Mouse (Mus musculus): ENCODE data around the gene Wdr37. TPM values are rescaled to one million over a fixed set of nuclear protein-coding genes. Genes with fewer than 3 reads are reported as not detected.
"Not testable (repeated sequence)": the region's sequence is repeated elsewhere in the genome, so short reads cannot be mapped to it uniquely, and the experiment has no call there.

The Wdr37 gene
- total RNA-seq, 2 experiments from 2014 or later: 83.8 to 87.4 TPM

DNA sequence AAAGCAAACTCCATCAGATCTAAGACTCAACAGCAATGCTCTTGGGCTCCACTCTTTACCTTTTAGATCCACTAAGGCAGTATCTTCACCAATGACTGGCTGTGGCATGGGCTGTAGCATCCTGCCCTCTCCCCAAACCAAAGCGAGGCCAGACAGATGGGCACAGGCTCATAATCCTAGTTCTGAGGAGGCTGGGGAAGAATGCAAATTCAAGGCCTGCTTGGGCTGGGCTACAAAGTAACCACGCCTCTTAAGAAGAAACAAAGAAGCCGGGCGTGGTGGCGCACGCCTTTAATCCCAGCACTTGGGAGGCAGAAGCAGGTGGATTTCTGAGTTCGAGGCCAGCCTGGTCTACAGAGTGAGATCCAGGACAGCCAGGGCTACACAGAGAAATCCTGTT is 29.9 kb downstream of the Wdr37 start:
- not testable (repeated sequence) for DNase-seq (ENCODE audit: low spot score in 2 of 2)

DNA sequence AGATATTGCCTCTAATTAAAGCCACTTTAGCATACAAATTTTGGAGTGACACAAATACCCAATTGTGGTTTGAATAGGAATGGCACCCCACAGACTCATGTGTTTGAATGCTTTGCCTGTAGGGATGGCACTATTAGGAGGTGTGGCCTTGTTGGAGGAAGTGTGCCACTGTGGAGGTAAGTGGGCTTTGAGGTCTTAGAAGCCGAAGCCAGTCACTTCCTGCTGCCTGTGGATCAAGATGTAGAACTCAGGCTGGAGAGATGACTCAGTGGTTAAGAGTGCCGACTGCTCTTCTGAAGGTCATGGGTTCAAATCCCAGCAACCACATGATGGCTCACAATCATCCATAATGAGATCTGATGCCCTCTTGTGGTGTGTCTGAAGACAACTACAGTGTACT is 30.8 kb downstream of the Wdr37 start:
- no peak for DNase-seq (ENCODE audit: low spot score in 2 of 2)

DNA sequence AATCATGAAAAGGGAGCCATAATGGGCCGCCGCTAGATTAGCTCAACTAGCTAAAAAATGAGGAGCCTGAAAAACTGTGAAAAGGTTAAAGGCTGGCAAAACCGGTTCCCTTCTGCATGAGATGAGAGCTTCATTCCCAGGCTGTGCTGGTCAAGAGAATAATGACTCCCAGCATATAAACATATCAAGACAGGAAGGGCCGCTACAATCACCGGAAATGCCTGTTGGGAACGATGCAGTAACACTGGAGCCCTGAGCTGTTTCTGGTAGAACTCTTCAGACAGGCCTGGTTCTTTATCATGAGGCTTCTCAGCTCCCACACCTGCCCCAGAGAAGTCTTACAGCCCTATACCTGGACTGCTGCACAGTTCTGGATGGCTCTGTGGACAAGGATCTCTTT is 31.8 kb downstream of the Wdr37 start:
- no peak for DNase-seq (ENCODE audit: low spot score in 2 of 2)

DNA sequence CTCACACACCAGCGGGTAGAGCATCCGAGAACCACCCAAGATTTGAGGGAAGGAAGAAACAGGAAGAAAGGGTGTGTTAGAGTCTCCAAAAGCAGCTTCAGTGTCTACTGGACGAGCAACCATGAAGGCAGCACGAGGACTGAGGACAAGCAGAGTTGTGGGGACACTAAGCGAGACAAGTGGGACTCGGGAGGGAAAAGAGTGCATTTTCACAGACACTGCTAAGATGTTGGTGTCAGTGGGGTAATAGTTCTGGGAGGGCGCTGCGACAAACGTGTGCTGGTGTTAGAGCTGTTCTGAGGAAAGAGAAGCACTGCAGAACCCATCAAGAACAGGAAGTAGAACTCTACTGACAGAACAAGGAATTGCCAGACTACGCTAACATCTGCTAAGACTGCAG is 32.6 kb downstream of the Wdr37 start:
- DNase-seq (ENCODE audit: low spot score in 2 of 2): no peak

DNA sequence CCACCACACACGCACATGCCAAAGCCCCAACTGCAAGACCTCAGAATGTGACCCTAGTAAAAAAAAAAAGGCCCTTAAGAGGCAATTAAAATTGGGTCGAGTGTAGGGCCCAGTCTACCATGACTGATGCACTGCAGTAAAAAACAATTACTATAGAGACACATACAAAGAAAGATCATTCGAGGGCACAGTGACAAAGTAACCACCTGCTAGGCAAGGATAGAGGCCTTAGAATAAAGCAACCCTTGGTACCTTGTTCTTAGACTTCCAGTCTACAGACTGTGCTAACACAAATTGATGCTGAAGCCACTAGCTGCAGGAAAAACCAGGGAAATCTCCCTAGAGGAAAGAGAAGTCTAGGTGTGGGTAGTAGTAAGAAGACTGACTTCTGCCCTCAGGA is 33.3 kb downstream of the Wdr37 start:
- no peak for DNase-seq (ENCODE audit: low spot score in 2 of 2)

DNA sequence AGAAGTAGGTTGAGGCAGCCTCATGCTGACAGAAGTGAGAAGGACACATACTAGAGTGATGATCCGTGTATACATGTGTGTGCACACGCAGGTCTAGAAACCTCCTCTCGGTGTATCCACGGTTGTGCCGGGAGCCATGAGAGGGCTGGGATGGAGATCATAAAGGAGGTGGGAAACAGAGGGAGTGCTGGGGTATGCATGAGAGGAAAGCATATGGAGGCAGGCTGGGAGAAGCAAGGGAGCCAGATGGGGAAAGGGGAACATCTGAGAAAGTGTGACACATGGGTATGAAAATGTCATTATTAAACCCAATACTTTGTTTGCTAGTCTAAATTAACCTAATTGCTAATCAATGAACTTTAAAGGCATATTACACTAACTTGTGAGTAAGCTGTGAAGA is 37.1 kb downstream of the Wdr37 start:
- DNase-seq (ENCODE audit: low spot score in 2 of 2): peak; percentile 24 to 79

DNA sequence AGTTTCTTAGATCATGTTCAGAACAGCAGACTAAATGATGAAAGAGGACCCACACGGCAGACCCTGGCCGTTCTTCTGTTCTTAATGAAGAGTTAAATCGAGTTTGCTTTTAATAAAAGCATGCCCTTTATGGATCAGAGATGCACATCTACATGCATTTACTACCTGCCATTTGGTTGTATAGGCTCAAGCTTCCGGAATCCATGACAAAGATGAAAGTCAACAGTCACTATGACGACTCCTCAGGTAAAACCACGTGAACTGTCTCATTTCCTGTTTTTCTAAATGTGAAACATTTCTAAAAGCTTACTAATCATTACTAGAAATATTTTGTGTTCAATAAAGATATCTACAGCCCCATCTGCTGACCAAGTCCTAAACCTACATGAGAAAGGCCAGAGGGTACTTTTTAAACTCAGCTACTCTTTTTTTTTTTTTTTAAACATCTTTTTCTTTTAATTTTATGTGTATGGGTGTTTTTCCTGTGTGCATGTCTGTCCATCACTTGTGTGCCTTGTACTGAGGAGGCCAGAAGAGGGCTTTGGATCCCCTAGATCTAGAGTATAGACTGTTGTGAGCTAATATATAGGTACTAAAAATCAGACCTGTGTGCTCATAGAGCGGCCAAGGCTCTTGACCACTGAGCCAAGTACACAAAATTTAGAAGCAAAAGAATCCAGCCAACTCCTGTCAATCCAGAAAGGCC is 40.0 kb downstream of the Wdr37 start:
- no peak for DNase-seq (ENCODE audit: low spot score in 2 of 2)

DNA sequence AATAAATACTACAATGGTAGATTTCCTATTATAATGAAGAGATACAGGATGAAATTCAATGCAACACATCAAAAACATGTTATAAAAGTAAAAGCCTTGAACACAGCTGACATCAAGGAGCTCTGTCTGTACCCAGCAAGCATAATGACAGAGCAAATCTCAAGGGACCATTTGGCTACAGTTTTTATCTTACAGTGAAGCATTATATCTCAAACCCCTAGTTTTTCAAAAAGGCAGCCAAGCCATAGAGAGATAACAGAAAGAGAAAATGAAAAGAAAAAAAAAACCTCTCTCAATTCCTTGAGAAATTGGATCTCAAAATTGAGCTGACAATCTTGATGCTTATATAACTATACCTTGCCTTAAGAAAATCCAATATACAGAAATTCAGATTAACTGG is 41.0 kb downstream of the Wdr37 start:
- DNase-seq (ENCODE audit: low spot score in 2 of 2): no peak

DNA sequence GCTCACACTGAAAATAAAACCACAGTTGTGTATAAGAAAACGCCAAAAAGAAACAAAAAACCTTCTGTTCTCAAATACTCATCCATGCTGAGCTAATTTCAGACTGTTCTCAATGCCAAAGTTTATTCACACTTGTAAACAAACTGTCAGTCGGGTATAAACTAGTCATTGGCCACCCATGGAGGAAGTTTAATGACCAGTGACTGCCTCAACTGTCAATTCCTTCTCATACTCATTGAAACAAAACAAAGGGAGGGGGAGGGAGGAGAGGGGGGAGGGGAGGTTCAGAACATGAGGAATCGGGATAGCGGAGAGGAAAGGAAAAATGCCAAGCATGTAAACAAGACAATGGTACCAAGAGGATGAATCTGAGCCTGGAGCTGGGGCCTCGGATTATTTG is 41.9 kb downstream of the Wdr37 start:
- DNase-seq (ENCODE audit: low spot score in 2 of 2): no peak

DNA sequence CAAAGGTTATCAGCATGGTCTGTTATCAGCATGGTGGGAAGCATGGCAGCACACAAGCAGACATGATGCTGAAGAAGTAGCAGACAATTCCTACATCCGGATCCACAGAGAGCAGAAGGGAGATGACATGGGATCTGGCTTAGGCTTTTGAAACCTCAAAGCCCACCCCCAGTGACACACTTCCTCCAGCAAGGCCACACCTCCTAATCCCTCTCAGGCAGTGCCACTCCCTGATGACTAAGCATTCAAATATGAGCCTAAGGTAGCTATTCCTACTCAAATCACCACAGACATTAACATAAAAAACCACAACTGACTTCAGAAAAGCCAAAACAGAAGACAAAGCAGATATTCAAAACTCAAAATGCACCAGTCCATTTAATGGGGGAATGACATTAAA is 42.8 kb downstream of the Wdr37 start:
- no peak for DNase-seq (ENCODE audit: low spot score in 2 of 2)

DNA sequence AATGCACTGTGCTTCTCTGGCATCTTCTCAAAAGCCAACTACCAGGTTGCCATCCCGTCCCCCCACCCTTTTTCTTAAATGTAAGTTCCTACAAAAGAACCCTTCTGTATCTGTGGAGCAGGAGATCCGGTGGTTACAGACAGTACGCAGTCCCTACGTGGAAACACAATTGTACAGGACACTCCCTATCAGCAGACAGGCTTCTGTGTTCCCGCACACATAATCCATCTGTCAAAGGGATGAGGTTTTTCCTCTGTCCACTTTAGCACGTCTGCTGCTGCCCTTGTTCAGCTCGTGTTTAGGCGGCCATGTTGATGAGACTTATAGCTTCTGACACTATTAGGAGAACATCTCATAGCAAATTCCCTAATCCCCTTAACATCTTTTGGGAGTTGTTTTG is 48.2 kb downstream of the Wdr37 start:
- DNase-seq (ENCODE audit: low spot score in 2 of 2): no peak

DNA sequence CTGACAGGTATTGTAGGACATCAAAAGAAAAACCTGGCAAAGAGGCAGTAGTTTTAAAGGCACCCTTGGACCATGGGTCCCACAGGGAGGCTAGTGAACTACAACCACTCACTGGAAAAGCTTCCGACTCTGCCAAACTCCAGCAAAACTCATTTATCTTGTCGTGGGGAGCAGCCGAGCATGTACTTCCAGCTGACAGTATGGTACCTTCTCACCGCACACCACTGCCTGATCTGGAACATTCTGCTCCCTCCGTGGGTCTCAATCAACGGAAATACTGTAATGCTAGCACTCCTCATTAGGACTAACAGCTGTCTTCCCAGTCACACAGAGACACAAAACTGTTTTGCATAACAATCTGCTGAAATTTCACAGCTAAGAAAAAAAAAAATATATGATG is 48.6 kb downstream of the Wdr37 start:
- peak in 1 of 2 experiments; percentile 39 for DNase-seq (ENCODE audit: low spot score in 2 of 2)

DNA sequence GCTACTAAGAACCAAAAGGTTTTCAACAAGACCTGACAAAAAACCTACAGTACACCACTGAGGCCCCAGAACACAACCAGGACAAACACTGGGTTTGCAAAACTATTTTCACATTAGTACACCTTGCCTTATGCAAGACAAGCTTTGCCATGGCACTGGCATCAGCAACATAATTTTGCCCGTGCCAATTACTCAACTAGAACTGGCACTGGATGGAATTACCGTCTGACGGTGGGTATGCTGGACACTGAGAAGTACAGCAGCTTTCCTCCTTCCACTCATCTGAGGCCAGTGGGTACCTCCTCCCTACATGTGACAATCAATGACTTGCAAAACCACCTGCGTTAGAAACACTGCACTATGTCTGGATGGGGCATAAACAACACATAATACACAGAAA is 49.5 kb downstream of the Wdr37 start:
- no peak for DNase-seq (ENCODE audit: low spot score in 2 of 2)

DNA sequence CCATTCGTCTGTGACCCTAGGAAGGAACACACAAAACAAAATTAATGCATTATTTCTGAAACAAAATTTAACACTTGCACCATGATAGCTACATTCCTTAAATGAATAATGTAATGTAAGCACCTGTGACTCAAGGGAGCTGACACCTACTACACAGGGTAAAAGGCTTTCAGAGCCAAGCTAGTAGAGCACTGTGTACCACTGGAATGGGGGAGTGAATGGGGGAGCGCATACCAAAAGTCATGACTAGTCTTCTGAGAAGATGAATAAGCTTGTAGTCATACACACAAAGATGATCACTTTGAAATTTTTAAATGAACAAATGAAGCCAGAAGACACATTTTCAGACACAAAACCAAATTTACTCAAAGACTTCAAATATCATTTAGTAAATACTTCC is 65.8 kb downstream of the Wdr37 start:
- DNase-seq (ENCODE audit: low spot score in 2 of 2): no peak

DNA sequence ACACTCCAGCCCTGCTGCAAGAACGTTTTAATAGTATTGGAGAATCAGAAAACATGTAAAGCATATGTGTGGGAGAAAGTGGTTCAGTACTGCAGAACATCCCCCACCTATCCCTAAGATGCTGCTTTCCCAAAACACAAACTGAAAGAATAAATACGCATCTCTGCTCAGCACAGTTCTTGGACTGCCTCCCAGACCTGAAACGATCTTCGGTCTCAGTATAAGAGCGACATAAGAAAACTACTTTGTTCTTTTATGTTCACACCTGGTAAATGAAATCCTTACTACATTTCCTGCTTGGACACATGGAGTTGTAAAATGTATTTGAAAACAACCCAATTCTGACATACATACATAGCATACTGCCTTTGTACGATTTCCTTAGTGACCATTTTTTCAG is 71.1 kb downstream of the Wdr37 start:
- DNase-seq (ENCODE audit: low spot score in 2 of 2): no peak

DNA sequence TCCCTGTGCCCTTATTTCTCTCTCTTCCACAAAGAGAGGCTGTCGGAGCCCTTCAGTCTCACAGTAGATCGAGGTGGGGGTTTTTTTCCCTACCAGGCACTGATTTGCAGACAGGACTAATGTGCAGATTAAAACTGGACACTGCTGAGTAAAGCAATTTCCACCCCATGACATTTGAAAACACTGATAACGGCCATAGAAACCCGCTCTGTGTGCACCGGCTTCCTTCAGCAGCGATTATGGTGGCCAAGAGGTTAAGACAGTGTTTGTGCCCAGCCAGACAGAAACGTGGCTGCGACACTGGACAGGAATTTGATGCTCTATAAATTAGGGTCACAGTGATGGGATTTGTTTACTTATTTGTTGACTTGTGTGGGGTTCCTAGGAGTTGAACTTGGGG is 78.5 kb downstream of the Wdr37 start:
- no peak for DNase-seq (ENCODE audit: low spot score in 2 of 2)

DNA sequence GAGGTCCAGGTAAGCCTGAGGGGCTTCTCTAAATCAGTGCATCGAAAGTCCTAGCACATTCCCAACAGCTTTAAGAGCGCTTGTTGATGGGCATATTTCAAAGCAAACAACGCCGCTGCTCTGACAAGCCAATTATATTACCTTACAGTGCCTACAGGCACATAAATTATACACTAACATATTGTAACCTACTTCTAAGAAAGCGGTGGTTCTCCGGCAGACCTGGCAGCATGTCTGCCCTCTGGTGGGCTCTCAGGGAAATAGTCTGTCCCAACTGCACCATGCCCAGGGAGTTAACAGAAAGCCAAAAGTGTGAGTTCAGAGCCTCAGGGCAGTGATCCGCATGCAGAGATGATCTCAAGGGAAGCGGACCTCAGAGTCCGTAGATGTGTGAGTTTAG is 86.5 kb downstream of the Wdr37 start:
- peak; percentile 31 to 39 for DNase-seq (ENCODE audit: low spot score in 2 of 2)

DNA sequence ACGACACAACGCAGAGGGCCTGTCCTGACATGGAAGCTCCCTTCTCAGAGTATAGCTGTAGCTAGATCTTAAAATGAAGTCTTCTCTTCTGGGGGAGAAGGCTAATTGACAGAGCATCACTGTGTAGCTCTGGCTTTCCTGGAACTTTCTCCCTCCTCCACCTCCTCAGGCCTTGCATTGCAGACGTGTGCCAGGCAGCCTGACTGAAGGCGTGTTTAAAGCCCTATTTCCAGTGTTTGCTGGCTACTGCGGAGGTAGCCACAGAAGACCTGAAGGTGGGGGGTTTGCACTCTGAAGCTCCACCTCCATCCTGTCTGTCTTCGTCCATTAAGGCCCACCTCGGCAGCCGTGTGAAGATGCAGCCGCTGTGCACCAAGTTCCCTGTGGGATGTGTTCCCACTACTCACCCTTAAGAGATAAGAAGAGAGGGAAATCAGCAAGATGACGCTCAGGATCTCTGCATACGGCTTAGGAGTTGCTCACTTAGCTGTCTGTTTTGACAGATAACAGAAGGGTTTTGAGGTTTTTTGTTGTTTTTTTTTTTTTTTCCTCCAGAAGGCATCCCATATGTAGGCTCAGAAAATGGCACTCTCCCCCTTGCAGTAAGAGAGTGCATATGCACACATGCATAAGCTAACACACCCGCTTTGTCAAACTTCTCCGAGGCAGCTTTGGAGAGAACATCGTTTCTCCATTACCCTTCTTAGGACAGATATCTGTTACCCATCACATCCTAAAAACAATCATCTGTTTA is 87.2 kb downstream of the Wdr37 start:
- DNase-seq (ENCODE audit: low spot score in 2 of 2): peak in 1 of 2 experiments; percentile 18

DNA sequence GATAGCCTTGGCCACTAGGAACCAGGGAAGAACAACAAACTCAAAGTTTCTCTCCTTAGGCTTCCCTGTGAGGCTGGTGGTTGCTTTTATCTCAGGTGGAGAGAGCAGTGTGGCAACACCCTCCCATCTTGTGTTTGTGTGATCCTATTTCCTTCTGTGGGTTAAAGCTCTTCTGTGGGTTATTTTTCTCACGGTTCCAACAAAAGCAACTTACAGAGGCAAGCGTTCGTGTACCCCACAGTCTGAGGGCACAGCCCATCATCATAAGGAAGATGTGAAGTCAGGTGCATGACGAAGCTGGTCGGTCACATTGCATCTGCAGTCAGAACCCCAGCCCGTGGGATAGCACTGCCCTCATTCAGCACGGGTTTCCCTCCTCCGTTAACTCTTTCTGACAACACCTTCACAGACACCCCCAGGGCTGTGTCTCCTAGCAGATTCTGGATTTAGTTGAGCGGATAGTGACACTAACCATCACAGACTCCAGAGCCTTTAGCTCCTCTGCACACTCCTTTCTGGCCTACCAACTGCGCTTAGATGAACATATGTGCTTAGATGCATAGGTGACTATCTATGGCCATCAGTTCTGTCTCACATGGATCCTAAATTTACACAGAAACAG is 87.9 kb downstream of the Wdr37 start:
- DNase-seq (ENCODE audit: low spot score in 2 of 2): no peak

DNA sequence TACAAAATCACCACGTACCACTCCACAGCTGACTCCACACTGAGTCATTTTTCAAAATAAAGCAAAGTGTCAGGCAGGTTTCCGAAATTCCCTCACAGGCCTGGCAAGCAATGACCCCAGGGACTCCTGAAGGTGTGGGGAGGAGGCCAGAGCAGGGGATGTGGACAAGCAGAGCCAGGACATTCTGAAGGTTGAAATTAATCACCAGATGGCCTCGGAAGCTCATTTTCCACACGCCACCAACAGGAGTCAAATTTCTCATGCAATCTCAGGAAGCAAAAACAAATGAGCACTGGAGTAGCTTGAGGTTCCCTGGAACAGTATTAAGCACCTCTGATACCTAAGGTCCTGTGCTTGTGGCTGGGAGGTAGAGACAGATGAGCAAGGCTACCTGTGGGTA is 89.1 kb downstream of the Wdr37 start:
- no peak for DNase-seq (ENCODE audit: low spot score in 2 of 2)

DNA sequence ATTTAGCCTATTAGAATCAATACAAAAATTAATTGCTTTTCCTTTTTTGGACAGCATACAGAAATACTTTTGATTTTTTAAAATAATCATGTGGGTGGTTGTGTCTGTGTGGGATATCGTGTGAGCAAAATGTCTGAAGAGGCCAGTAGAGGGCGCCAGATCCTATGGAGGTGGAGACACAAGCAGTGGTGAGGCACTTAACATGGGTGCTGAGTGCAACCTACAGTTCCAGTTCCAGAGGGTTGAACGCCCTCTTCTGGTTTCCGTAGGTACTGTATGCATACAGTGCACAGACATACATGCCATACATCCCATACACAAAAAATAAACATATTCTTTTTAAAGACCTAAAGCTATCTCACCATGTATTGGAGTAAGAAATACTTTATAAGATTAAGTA is 91.3 kb downstream of the Wdr37 start:
- peak; percentile 32 to 51 for DNase-seq (ENCODE audit: low spot score in 2 of 2)

DNA sequence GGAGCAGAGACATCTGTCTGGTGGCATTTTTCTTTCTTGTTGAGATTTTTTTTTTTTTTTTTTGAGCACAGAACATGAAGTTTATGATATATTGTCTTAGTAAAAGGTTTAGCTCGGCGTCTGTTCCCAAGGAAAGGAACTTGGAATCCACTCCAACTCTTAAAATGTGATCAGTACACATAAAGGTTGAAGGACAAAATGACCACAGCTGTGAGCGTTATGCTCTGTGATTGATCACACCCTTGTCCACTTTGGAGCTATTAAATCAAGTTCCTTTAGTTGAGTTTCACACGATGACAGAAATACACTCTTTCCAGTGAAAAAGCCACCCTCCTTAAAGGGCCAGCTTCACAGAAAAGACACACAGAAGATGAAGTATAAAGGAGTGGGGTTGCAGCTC is 101.1 kb downstream of the Wdr37 start:
- no peak for DNase-seq (ENCODE audit: low spot score in 2 of 2)
